Mouse (Mus musculus): ENCODE measurements around the gene Dock4.

GRCm38 (mm10) chr12:40694082-40694721 is 248.4 kb downstream of the Dock4 start:
- no peak for TF ChIP-seq POLR2A (IDR thresholded peaks at IDR 0.05; ENCODE audit: insufficient read depth, low read depth, low read length)
- TF ChIP-seq CTCF (IDR thresholded peaks at IDR 0.05): no peak
- TF ChIP-seq EP300 (IDR thresholded peaks at IDR 0.05; ENCODE audit: insufficient read depth, low read depth, low read length): no peak
